Mouse (Mus musculus): ENCODE measurements around the gene Sh3kbp1. TPM values are rescaled to one million over a fixed set of nuclear protein-coding genes. Genes with fewer than 3 reads are reported as not detected.

The Sh3kbp1 gene
- polyA plus RNA-seq, 1 experiment: 2.8 TPM

- Histone ChIP-seq H3K4me3 (ENCODE audit: low read depth, low read length) (no peak overlapping the region), H3K36me3 (ENCODE audit: control insufficient read depth, insufficient read depth, low read length, poor library complexity, severe bottlenecking) (no peaks in the 10 kb centered on the region), H3K4me1 (ENCODE audit: control insufficient read depth, insufficient read depth, low read length) (no peaks in the 10 kb centered on the region), H3K9me3 (replicated peaks; ENCODE audit: control insufficient read depth, insufficient read depth, low read length, poor library complexity, severe bottlenecking) (no peaks in the 10 kb centered on the region), H3K27me3 (ENCODE audit: control insufficient read depth, insufficient read depth, low read length, poor library complexity, severe bottlenecking) (no peaks in the 10 kb centered on the region), H3K27ac (ENCODE audit: insufficient read depth, low read length) (no peak overlapping the region), H3K9ac (ENCODE audit: low read depth, poor library complexity, severe bottlenecking) (no peak overlapping the region)
- no peak for TF ChIP-seq CTCF (IDR thresholded peaks at IDR 0.05; ENCODE audit: low read depth, low read length)
- TF ChIP-seq EP300 (IDR thresholded peaks at IDR 0.05; ENCODE audit: insufficient read depth, low read depth, low read length): no peak
- TF ChIP-seq POLR2A (IDR thresholded peaks at IDR 0.05; ENCODE audit: insufficient read depth, low read length): no peak
Measured at GRCm38 (mm10) chrX:159702850-159703249, 75.8 kb downstream of the Sh3kbp1 start.

DNA sequence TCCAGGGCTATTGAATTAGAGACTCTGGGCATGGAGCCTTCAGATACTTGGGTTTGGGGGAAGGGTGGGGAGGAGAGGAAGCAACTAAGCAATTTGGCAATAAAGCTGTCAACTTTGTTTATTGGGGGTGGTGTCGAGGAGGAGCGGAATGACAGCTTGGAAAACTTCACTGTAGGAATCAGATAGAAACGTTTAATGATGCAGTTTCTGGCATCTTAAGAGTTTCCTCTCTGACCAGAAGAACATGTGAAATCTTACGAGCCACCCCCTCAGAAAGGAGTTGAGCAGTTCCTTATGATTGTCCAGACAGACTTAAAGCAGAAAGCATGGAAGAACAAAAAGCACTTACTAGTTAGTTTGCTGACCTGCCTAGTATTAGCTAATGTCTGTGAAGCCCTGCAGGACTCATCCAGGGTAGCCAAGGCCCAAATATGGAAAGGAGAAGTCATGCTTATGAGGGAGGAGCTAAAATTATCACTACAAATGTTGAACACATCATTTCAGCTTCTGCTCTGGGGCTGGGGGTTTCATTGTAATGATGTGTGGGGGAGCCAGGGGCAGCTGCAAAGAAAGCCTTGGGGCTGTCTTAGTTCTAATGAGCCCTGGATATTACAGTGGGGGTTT, 77.4 kb downstream of the Sh3kbp1 start:
- H3K9me3 ChIP-seq (replicated peaks; ENCODE audit: control insufficient read depth, insufficient read depth, low read length, poor library complexity, severe bottlenecking): no peaks in the 10 kb centered on the region
- no peaks in the 10 kb centered on the region for H3K4me1 ChIP-seq (ENCODE audit: control insufficient read depth, insufficient read depth, low read length)
- no peak overlapping the region for H3K27ac ChIP-seq (ENCODE audit: insufficient read depth, low read length)
- H3K4me3 ChIP-seq (ENCODE audit: low read depth, low read length): no peak overlapping the region
- no peak overlapping the region for H3K9ac ChIP-seq (ENCODE audit: low read depth, poor library complexity, severe bottlenecking)
- no peaks in the 10 kb centered on the region for H3K36me3 ChIP-seq (ENCODE audit: control insufficient read depth, insufficient read depth, low read length, poor library complexity, severe bottlenecking)
- no peak for TF ChIP-seq POLR2A (IDR thresholded peaks at IDR 0.05; ENCODE audit: insufficient read depth, low read length)
- no peak for TF ChIP-seq CTCF (IDR thresholded peaks at IDR 0.05; ENCODE audit: low read depth, low read length)
- TF ChIP-seq EP300 (IDR thresholded peaks at IDR 0.05; ENCODE audit: insufficient read depth, low read depth, low read length): no peak
- H3K27me3 ChIP-seq (ENCODE audit: control insufficient read depth, insufficient read depth, low read length, poor library complexity, severe bottlenecking): no peaks in the 10 kb centered on the region

DNA sequence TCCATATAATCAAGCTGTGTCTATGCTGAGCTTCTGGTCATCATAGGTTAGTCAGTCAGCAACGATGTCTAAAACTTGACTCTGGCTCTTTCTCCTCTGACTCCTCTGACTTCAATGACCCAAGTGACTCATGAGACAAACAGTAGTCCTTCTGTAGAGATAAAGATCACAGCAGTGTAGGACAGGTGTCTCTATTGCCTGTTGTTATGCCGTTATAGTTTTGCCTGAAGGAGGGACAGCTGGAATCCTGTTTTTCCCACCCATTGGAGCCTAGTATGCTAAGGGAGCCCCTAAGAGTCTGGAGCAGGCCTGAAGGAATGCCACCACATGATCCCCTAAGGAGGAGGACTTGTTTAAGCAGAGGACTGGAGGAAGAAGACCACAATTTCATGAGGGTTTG, 78.3 kb downstream of the Sh3kbp1 start:
- no peaks in the 10 kb centered on the region for H3K9me3 ChIP-seq (replicated peaks; ENCODE audit: control insufficient read depth, insufficient read depth, low read length, poor library complexity, severe bottlenecking)
- no peaks in the 10 kb centered on the region for H3K36me3 ChIP-seq (ENCODE audit: control insufficient read depth, insufficient read depth, low read length, poor library complexity, severe bottlenecking)
- H3K4me3 ChIP-seq (ENCODE audit: low read depth, low read length): no peak overlapping the region
- H3K9ac ChIP-seq (ENCODE audit: low read depth, poor library complexity, severe bottlenecking): no peak overlapping the region
- H3K27ac ChIP-seq (ENCODE audit: insufficient read depth, low read length): no peak overlapping the region
- TF ChIP-seq CTCF (IDR thresholded peaks at IDR 0.05; ENCODE audit: low read depth, low read length): no peak
- no peaks in the 10 kb centered on the region for H3K4me1 ChIP-seq (ENCODE audit: control insufficient read depth, insufficient read depth, low read length)
- H3K27me3 ChIP-seq (ENCODE audit: control insufficient read depth, insufficient read depth, low read length, poor library complexity, severe bottlenecking): no peaks in the 10 kb centered on the region

- Histone ChIP-seq H3K27me3 (ENCODE audit: control insufficient read depth, insufficient read depth, low read length, poor library complexity, severe bottlenecking) (no peaks in the 10 kb centered on the region), H3K36me3 (ENCODE audit: control insufficient read depth, insufficient read depth, low read length, poor library complexity, severe bottlenecking) (no peaks in the 10 kb centered on the region), H3K27ac (ENCODE audit: insufficient read depth, low read length) (no peak overlapping the region), H3K4me1 (ENCODE audit: control insufficient read depth, insufficient read depth, low read length) (no peaks in the 10 kb centered on the region), H3K9me3 (replicated peaks; ENCODE audit: control insufficient read depth, insufficient read depth, low read length, poor library complexity, severe bottlenecking) (no peaks in the 10 kb centered on the region), H3K9ac (ENCODE audit: low read depth, poor library complexity, severe bottlenecking) (no peak overlapping the region), H3K4me3 (ENCODE audit: low read depth, low read length) (no peak overlapping the region)
- TF ChIP-seq EP300 (IDR thresholded peaks at IDR 0.05; ENCODE audit: insufficient read depth, low read depth, low read length) (no peak), POLR2A (IDR thresholded peaks at IDR 0.05; ENCODE audit: insufficient read depth, low read length) (no peak), CTCF (IDR thresholded peaks at IDR 0.05; ENCODE audit: low read depth, low read length) (no peak)
Measured at GRCm38 (mm10) chrX:159708076-159708830, 81.2 kb downstream of the Sh3kbp1 start.

DNA sequence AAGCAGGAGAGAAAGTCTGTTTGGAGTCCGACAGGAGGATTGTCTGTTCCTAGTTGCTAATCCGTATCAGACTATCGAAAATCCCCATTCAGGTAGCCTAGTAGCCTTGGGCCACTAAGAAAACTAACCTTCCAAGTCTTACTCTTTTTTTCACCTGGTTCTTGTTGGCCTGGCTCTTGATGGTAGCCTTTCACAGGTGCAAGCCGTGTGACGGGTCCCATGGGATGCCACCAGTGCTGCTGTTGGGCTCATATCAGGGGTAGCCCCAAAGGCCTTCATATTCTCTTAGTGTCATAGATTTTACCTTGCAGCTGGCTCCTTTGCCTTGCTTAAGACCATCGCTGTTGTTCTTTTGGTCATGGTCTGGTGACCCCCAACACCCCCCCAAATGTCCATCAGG, 82.2 kb downstream of the Sh3kbp1 start:
- H3K36me3 ChIP-seq (ENCODE audit: control insufficient read depth, insufficient read depth, low read length, poor library complexity, severe bottlenecking): no peaks in the 10 kb centered on the region
- no peak overlapping the region for H3K9ac ChIP-seq (ENCODE audit: low read depth, poor library complexity, severe bottlenecking)
- no peaks in the 10 kb centered on the region for H3K27me3 ChIP-seq (ENCODE audit: control insufficient read depth, insufficient read depth, low read length, poor library complexity, severe bottlenecking)
- H3K27ac ChIP-seq (ENCODE audit: insufficient read depth, low read length): no peak overlapping the region
- H3K4me1 ChIP-seq (ENCODE audit: control insufficient read depth, insufficient read depth, low read length): no peaks in the 10 kb centered on the region
- H3K9me3 ChIP-seq (replicated peaks; ENCODE audit: control insufficient read depth, insufficient read depth, low read length, poor library complexity, severe bottlenecking): no peaks in the 10 kb centered on the region
- TF ChIP-seq CTCF (IDR thresholded peaks at IDR 0.05; ENCODE audit: low read depth, low read length) (no peak), POLR2A (IDR thresholded peaks at IDR 0.05; ENCODE audit: insufficient read depth, low read length) (no peak), EP300 (IDR thresholded peaks at IDR 0.05; ENCODE audit: insufficient read depth, low read depth, low read length) (no peak)
- H3K4me3 ChIP-seq (ENCODE audit: low read depth, low read length): no peak overlapping the region

All from ES-Bruce4 (cell line).